Mouse (Mus musculus) erythroblast, embryonic 14.5 days (primary cell): ENCODE measurements around the gene Nyap2. TPM values are rescaled to one million over a fixed set of nuclear protein-coding genes. Genes with fewer than 3 reads are reported as not detected.

Experiments
- H3K27me3 ChIP-seq: 2 replicates; pipeline ENCODE4 v1.6.1; 2012; ENCODE audit warnings: inconsistent platforms; ENCODE audit not compliant: control insufficient read depth
- H3K36me3 ChIP-seq: 2 replicates; pipeline ENCODE4 v1.6.1; 2012; ENCODE audit warnings: mild to moderate bottlenecking, inconsistent platforms; ENCODE audit not compliant: control insufficient read depth
- H3K4me1 ChIP-seq: 2 replicates; pipeline ENCODE4 v1.6.1; 2012; ENCODE audit warnings: inconsistent platforms; ENCODE audit not compliant: control insufficient read depth
- H3K4me3 ChIP-seq: replicated peaks from 2 replicates; pipeline ENCODE3; 2012; ENCODE audit warnings: moderate library complexity, mild to moderate bottlenecking, inconsistent platforms
- H3K9me3 ChIP-seq: 2 replicates; pipeline ENCODE4 v1.6.1; 2012; ENCODE audit warnings: low read length, inconsistent platforms, mixed read lengths; ENCODE audit not compliant: control insufficient read depth
- GATA1 ChIP-seq: IDR thresholded peaks from 2 replicates; pipeline ENCODE4 v1.6.1; 2012; ENCODE audit warnings: low read length, inconsistent platforms, mixed read lengths
- TAL1 ChIP-seq: IDR thresholded peaks from 3 replicates; pipeline ENCODE4 v1.6.1; 2012; ENCODE audit warnings: low read length, inconsistent platforms, mixed read lengths
- polyA plus RNA-seq: library from polyadenylated mRNA; stranded (reverse); fragments of >175 nt; gene quantifications from 2 replicates; pipeline ENCODE4 v1.2.3, GENCODE M21; 2012

The Nyap2 gene
- polyA plus RNA-seq, result not detected in 2 replicates

- Histone ChIP-seq H3K4me1 (no peaks in the 10 kb centered on the region), H3K36me3 (no peaks in the 10 kb centered on the region)
- TF ChIP-seq GATA1, result no peak
- no peak for TF ChIP-seq TAL1
Measured at GRCm38 (mm10) chr1:81076831-81077664, at the start of gene Nyap2. Nyap2 (plus strand) TSS chr1:81076950.

GRCm38 (mm10) chr1:81042907-81043868 is 33.6 kb upstream of the Nyap2 start:
- H3K27me3 ChIP-seq, result no peaks in the 10 kb centered on the region
- H3K9me3 ChIP-seq, result no peaks in the 10 kb centered on the region
- no peak overlapping the region for H3K4me3 ChIP-seq
- TF ChIP-seq TAL1 (no peak), GATA1 (no peak)
- no peaks in the 10 kb centered on the region for H3K36me3 ChIP-seq
- H3K4me1 ChIP-seq, result no peaks in the 10 kb centered on the region

More at GRCm38 (mm10) chr1:81076831-81077664, at the start of gene Nyap2:
- no peaks in the 10 kb centered on the region for H3K9me3 ChIP-seq
- H3K27me3 ChIP-seq, result no peaks in the 10 kb centered on the region
- no peak within 1 kb of the TSS for H3K4me3 ChIP-seq

GRCm38 (mm10) chr1:81058340-81058739 is 18.4 kb upstream of the Nyap2 start:
- no peaks in the 10 kb centered on the region for H3K27me3 ChIP-seq
- TF ChIP-seq TAL1 (no peak), GATA1 (no peak)
- H3K9me3 ChIP-seq, result no peaks in the 10 kb centered on the region; the same call in 1 of the 2 replicates
- H3K36me3 ChIP-seq, result no peaks in the 10 kb centered on the region
- H3K4me3 ChIP-seq, result no peak overlapping the region
- H3K4me1 ChIP-seq, result no peaks in the 10 kb centered on the region

GRCm38 (mm10) chr1:81058835-81059234 is 17.9 kb upstream of the Nyap2 start:
- Histone ChIP-seq H3K9me3 (no peaks in the 10 kb centered on the region; the same call in 1 of the 2 replicates), H3K4me3 (no peak overlapping the region), H3K4me1 (no peaks in the 10 kb centered on the region), H3K27me3 (no peaks in the 10 kb centered on the region), H3K36me3 (no peaks in the 10 kb centered on the region)
- no peak for TF ChIP-seq GATA1
- TF ChIP-seq TAL1, result no peak

GRCm38 (mm10) chr1:81062811-81063210 is 13.9 kb upstream of the Nyap2 start:
- Histone ChIP-seq H3K36me3 (no peaks in the 10 kb centered on the region), H3K4me1 (no peaks in the 10 kb centered on the region), H3K27me3 (no peaks in the 10 kb centered on the region), H3K4me3 (no peak overlapping the region), H3K9me3 (no peaks in the 10 kb centered on the region; the same call in 1 of the 2 replicates)
- TF ChIP-seq GATA1, result no peak
- TF ChIP-seq TAL1, result no peak

DNA sequence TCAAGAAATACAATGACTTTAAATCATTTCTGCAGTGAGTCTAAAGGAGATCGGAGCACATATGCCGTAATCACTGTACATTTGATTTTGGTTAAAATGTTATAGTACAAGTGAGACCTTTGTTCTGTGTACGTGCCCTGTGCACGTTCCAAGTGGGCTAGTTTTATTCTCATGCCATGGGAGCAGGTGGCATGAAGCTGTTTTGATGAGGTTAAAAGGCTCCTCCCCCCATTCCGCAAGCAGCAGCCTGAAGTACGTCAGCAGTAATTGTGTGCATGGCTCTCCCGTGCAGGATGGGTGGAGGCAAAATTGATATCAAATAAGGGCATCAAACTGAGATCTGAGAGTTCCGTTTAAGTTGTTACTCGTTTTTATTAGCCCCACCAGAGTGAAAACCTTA is 491 bp upstream of the Nyap2 start:
- H3K4me1 ChIP-seq, result no peaks in the 10 kb centered on the region
- no peaks in the 10 kb centered on the region for H3K9me3 ChIP-seq
- no peaks in the 10 kb centered on the region for H3K36me3 ChIP-seq
- no peak overlapping the region for H3K4me3 ChIP-seq
- TF ChIP-seq GATA1 (no peak), TAL1 (no peak)
- H3K27me3 ChIP-seq, result no peaks in the 10 kb centered on the region

- TF ChIP-seq GATA1 (no peak), TAL1 (no peak)
- Histone ChIP-seq H3K9me3 (no peaks in the 10 kb centered on the region), H3K27me3 (no peaks in the 10 kb centered on the region)
Measured at GRCm38 (mm10) chr1:81077665-81078314, 1.0 kb downstream of the Nyap2 start.

GRCm38 (mm10) chr1:81087485-81087884 is 10.7 kb downstream of the Nyap2 start:
- H3K36me3 ChIP-seq, result no peaks in the 10 kb centered on the region
- no peak for TF ChIP-seq TAL1
- no peak for TF ChIP-seq GATA1
- H3K4me1 ChIP-seq, result no peaks in the 10 kb centered on the region
- H3K9me3 ChIP-seq, result no peaks in the 10 kb centered on the region
- H3K4me3 ChIP-seq, result no peak overlapping the region
- H3K27me3 ChIP-seq, result no peaks in the 10 kb centered on the region

More at GRCm38 (mm10) chr1:81077665-81078314, 1.0 kb downstream of the Nyap2 start:
- Histone ChIP-seq H3K4me3 (no peak overlapping the region), H3K4me1 (no peaks in the 10 kb centered on the region), H3K36me3 (no peaks in the 10 kb centered on the region)

DNA sequence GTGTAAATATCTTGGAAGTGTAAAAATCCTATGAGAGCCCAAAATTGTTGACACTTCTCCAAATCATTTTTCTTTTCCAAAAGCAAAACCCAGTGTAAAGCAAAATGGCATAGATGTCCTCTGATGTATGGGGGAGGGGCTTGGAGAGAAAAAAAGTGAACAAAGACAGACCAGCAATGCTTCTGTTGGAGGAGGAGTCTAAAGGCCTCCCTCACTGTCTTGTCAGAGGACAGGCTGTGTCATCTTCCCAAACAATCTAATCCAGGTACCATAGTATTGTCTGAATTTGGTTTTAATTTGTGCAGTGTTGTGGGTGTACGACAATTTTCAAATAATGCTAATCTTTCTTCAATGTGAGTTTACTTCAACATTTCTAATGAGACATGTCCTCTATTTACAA is 13.7 kb downstream of the Nyap2 start:
- no peaks in the 10 kb centered on the region for H3K9me3 ChIP-seq
- H3K27me3 ChIP-seq, result no peaks in the 10 kb centered on the region
- H3K4me3 ChIP-seq, result no peak overlapping the region
- H3K4me1 ChIP-seq, result no peaks in the 10 kb centered on the region
- TF ChIP-seq TAL1 (no peak), GATA1 (no peak)
- H3K36me3 ChIP-seq, result no peaks in the 10 kb centered on the region
